Mouse (Mus musculus) intestine, embryonic 16.5 days (tissue): ENCODE measurements at regions not wholly inside any gene's neighbourhood (a gene's known extent, or its start where the extent isn't known, plus 50 kb on each side); places are given as distances from the start of the nearest gene placed in this dataset.
A peak's percentile ranks its signal among the peaks of the same experiment; 100 is the strongest.

Source experiments
- ATAC-seq: fragments of 200-750 bp; cut with Nextera tagmentation; 2 replicates; pipeline ENCODE4 v1.8.0; 2017; ENCODE audit warnings: moderate TSS enrichment, moderate library complexity
- H3K27ac ChIP-seq: fragments of 300-500 bp; sonication (generic); 2 replicates; pipeline ENCODE4 v1.5.1; 2014; ENCODE audit warnings: mild to moderate bottlenecking, low read length
- H3K27me3 ChIP-seq: fragments of 300-500 bp; sonication (generic); replicated peaks from 2 replicates; pipeline ENCODE4 v1.6.1; 2014; ENCODE audit warnings: low read length, control low read depth, mixed read lengths; ENCODE audit not compliant: control insufficient read depth, insufficient read depth
- H3K36me3 ChIP-seq: fragments of 300-500 bp; sonication (generic); 2 replicates; pipeline ENCODE4 v1.6.1; 2014; ENCODE audit warnings: low read length, control low read depth; ENCODE audit not compliant: control insufficient read depth, insufficient read depth
- H3K4me1 ChIP-seq: fragments of 300-500 bp; sonication (generic); 2 replicates; pipeline ENCODE4 v1.6.1; 2014; ENCODE audit warnings: low read length, control low read depth, mixed read lengths; ENCODE audit not compliant: control insufficient read depth, insufficient read depth
- H3K4me2 ChIP-seq: fragments of 300-500 bp; sonication (generic); 2 replicates; pipeline ENCODE4 v1.6.1; 2014; ENCODE audit warnings: low read depth, low read length, control low read depth
- H3K4me3 ChIP-seq: fragments of 300-500 bp; sonication (generic); 2 replicates; pipeline ENCODE4 v1.5.1; 2014; ENCODE audit warnings: mild to moderate bottlenecking, low read length
- H3K9ac ChIP-seq: fragments of 300-500 bp; sonication (generic); 2 replicates; pipeline ENCODE4 v1.6.1; 2014; ENCODE audit warnings: low read depth, low read length
- H3K9me3 ChIP-seq: fragments of 300-500 bp; sonication (generic); 2 replicates; pipeline ENCODE4 v1.6.1; 2016; ENCODE audit warnings: low read length, control low read depth; ENCODE audit not compliant: control insufficient read depth
- WGBS: fragments of 180-500 bp; shearing (Covaris S2); extraction: QIAGEN DNeasy Blood & Tissue Kit; methylation state at CpG from one replicate; pipeline ENCODE4 v1.1.7; 2014; 5-methylcytosine and 5-hydroxymethylcytosine counted together

DNA sequence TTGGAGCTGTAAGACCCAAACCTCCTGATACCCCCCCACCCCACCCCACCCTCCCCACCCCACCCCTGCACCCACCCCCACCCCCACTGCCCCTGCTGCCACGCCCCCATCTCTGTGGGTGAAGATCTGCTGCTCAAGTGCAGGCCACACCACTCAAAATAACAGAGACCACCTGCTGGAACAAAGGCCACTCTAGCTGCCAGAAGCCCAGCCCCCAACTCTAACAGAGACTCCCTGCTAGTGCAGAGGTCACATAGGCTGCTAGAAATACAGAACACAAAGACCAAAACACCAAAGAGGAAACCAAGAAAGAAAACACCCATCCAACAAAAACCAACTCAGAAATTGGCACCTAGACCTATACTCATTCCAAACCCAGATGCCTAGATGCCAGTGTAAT lies 58.9 kb downstream of the Olfr267 start:
- Histone ChIP-seq H3K36me3 (no peaks in the 10 kb centered on the region), H3K9me3 (no peaks in the 10 kb centered on the region), H3K4me3 (no peak overlapping the region), H3K4me2 (no peak overlapping the region), H3K9ac (no peak overlapping the region), H3K27ac (no peak overlapping the region), H3K27me3 (no peaks in the 10 kb centered on the region), H3K4me1 (no peaks in the 10 kb centered on the region)
- ATAC-seq = no peak
- WGBS = 10% methylated on average over 1 of the region's 1 CpGs

DNA sequence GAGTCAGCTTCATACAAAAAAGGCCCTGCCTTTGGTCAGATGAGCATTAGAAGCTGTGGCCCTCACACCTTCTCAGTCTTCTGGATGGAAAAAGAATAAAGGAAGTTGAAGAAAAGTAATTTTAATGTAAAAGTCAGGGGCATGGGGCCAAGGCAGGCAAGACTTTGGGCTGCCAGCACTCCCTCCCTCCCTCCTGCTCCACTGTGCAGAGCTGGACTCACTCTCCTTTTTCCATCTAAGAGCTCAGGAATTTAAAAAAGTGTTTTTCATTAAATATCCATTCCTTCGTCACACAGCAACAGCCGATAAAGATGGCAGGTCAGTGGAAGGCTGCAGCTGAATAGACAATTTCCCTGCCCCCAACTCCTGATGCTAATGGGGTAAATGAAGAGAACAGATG lies 61.1 kb downstream of the Olfr267 start:
- Histone ChIP-seq H3K4me2 (no peak overlapping the region), H3K9ac (no peak overlapping the region), H3K36me3 (no peaks in the 10 kb centered on the region), H3K9me3 (no peaks in the 10 kb centered on the region), H3K4me1 (peaks cover 7% of the 10 kb centered on the region; the same call in 1 of the 2 replicates), H3K4me3 (no peak overlapping the region), H3K27me3 (no peaks in the 10 kb centered on the region), H3K27ac (no peak overlapping the region)
- no peak for ATAC-seq
- 66% methylated on average over 2 of the region's 2 CpGs for WGBS

- Histone ChIP-seq H3K4me1 (peaks cover 7% of the 10 kb centered on the region; the same call in 1 of the 2 replicates), H3K36me3 (no peaks in the 10 kb centered on the region), H3K4me2 (0 out of 2 replicates have a peak overlapping the region, but pooled peaks have one; percentile 14), H3K9me3 (no peaks in the 10 kb centered on the region), H3K4me3 (no peak overlapping the region), H3K27me3 (no peaks in the 10 kb centered on the region), H3K9ac (no peak overlapping the region), H3K27ac (peak overlapping the region; percentile 55)
- ATAC-seq = peak; percentile 95
- 27% methylated on average over 9 of the region's 9 CpGs for WGBS
Observed at GRCm38 (mm10) chr4:58722772-58723171, 64.7 kb downstream of the Olfr267 start.

DNA sequence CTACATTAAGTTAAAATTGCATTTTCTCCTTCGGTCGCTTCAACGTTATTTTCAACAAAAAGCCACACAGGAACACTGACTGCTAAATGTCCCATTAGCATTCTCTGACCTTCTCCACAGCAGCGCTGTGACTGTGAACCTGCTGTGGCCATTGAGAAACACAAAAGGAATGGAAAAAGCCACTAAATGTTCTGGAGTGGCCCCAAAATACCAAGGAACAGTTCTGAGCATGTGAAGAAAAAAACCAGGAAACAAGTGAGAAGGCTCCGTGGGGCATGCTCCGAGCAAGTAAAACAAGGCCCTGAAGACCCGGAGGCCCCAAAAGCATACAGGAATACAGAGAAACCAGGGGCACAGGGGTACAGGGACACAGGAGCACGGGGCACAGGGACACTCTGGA lies 66.8 kb downstream of the Olfr267 start:
- ATAC-seq = no peak
- WGBS = 80% methylated on average over 8 of the region's 8 CpGs

DNA sequence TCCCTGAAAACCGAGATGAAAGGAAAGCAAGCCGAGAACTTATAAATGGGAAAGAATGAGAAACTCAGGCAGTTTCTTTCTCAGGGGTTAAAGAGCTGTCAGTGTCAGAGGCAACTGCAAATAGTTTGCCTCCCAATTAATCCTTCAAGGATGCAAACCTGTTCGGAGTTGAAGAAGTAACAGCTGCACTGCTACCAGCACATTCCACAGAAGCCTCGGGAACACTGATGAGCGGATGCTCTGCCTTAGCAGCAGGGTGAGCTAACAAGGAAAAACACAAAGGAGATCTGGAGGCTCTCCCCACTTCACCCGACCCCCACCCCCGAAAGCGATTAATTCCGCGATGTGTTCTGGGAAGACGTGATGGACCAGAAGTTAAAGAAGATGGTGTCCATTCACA lies 71.1 kb downstream of the Olfr267 start:
- no peak overlapping the region for H3K9ac ChIP-seq
- H3K4me2 ChIP-seq = no peak overlapping the region
- no peaks in the 10 kb centered on the region for H3K36me3 ChIP-seq
- no peak for ATAC-seq
- H3K27ac ChIP-seq = no peak overlapping the region
- H3K27me3 ChIP-seq = no peaks in the 10 kb centered on the region
- WGBS = 57% methylated on average over 11 of the region's 11 CpGs
- peaks cover 6% of the 10 kb centered on the region; the same call in 1 of the 2 replicates for H3K4me1 ChIP-seq
- no peak overlapping the region for H3K4me3 ChIP-seq
- H3K9me3 ChIP-seq = no peaks in the 10 kb centered on the region

More for the DNA sequence above, 66.8 kb downstream of the Olfr267 start:
- H3K9me3 ChIP-seq = no peaks in the 10 kb centered on the region
- no peaks in the 10 kb centered on the region for H3K27me3 ChIP-seq
- no peak overlapping the region for H3K27ac ChIP-seq
- H3K4me2 ChIP-seq = no peak overlapping the region
- peaks cover 7% of the 10 kb centered on the region; the same call in 1 of the 2 replicates for H3K4me1 ChIP-seq
- H3K9ac ChIP-seq = no peak overlapping the region
- no peak overlapping the region for H3K4me3 ChIP-seq
- H3K36me3 ChIP-seq = no peaks in the 10 kb centered on the region

DNA sequence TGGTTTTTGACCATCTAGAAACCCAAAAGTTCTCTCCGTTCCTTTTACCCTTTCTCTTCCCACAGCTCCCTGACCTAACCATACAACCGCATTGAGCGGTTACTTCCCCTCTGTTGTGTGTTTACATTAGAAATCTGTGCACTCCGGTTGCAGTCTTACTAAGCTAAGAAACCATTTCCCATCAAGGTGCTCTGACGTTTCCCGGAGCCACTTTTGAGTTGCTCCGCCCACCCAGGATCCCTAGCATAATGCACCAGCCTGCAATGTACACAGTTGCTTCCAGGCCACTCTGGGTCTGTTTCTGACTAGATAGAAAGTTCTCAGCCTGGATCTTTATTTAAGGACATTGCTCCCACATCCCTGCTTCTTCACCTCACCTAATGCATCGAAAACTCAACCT lies 71.7 kb downstream of the Olfr267 start:
- Histone ChIP-seq H3K4me2 (no peak overlapping the region), H3K4me1 (peaks cover 6% of the 10 kb centered on the region; the same call in 1 of the 2 replicates), H3K9ac (no peak overlapping the region), H3K27ac (no peak overlapping the region), H3K9me3 (no peaks in the 10 kb centered on the region), H3K27me3 (no peaks in the 10 kb centered on the region), H3K4me3 (no peak overlapping the region), H3K36me3 (no peaks in the 10 kb centered on the region)
- ATAC-seq = no peak
- WGBS = 64% methylated on average over 8 of the region's 8 CpGs

DNA sequence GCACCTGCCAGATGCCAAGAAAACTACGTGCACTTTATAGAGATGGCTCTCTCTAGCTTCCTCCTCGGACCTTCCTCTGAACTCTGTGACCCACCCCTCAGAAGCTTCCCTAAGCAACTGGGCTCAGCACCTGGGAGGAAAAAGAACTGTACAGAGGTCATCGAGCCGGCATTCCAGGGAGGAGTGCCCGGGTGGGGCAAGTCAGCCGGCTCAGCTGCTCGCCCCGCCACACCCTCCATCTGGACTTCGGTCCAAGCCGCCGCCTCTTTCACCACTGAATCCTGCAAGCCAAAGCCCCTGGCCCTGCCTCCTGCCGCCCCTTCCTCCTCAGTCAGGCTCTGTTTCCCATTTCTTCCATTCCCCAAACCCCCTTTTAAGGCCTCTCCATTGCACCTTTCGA lies 73.3 kb downstream of the Olfr267 start:
- Histone ChIP-seq H3K4me1 (peaks cover 6% of the 10 kb centered on the region; the same call in 1 of the 2 replicates), H3K4me2 (peak overlapping the region; percentile 5; the same call in 1 of the 2 replicates), H3K9me3 (no peaks in the 10 kb centered on the region), H3K4me3 (no peak overlapping the region), H3K27me3 (no peaks in the 10 kb centered on the region), H3K27ac (peak overlapping the region; percentile 15; the same call in 1 of the 2 replicates), H3K36me3 (no peaks in the 10 kb centered on the region), H3K9ac (no peak overlapping the region)
- 31% methylated on average over 13 of the region's 13 CpGs for WGBS
- ATAC-seq = peak; percentile 96

DNA sequence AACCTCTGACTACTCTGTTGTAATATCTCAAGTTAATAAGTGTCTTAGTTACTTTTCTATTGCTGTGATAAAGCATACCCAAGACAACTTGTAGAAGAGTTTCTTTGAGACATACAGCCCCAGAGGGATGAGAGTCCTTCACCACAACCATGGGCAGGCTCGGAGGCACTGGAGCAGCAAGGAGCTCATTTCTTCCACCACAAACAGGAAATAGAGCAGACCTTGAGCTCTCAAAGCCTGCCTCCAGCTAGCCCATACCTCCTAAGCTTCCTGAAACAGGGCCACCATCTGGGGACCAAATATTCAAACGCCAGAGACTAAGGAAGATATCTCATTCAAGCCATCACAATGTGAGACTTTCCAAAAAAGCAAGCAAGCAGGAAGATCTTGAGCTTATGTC lies 74.6 kb downstream of the Olfr267 start:
- peaks cover 6% of the 10 kb centered on the region; the same call in 1 of the 2 replicates for H3K4me1 ChIP-seq
- no peak overlapping the region for H3K4me2 ChIP-seq
- H3K27me3 ChIP-seq = no peaks in the 10 kb centered on the region
- no peak overlapping the region for H3K27ac ChIP-seq
- no peaks in the 10 kb centered on the region for H3K36me3 ChIP-seq
- no peaks in the 10 kb centered on the region for H3K9me3 ChIP-seq
- H3K4me3 ChIP-seq = no peak overlapping the region
- no peak overlapping the region for H3K9ac ChIP-seq
- WGBS = 67% methylated on average over 2 of the region's 2 CpGs
- ATAC-seq = no peak

- Histone ChIP-seq H3K4me1 (peaks cover 6% of the 10 kb centered on the region; the same call in 1 of the 2 replicates), H3K27ac (no peak overlapping the region), H3K4me3 (no peak overlapping the region), H3K9ac (no peak overlapping the region), H3K4me2 (no peak overlapping the region), H3K36me3 (no peaks in the 10 kb centered on the region), H3K9me3 (no peaks in the 10 kb centered on the region), H3K27me3 (no peaks in the 10 kb centered on the region)
- WGBS = 81% methylated on average over 10 of the region's 10 CpGs
- ATAC-seq = no peak
Observed at GRCm38 (mm10) chr4:58712166-58712565, 75.3 kb downstream of the Olfr267 start.

DNA sequence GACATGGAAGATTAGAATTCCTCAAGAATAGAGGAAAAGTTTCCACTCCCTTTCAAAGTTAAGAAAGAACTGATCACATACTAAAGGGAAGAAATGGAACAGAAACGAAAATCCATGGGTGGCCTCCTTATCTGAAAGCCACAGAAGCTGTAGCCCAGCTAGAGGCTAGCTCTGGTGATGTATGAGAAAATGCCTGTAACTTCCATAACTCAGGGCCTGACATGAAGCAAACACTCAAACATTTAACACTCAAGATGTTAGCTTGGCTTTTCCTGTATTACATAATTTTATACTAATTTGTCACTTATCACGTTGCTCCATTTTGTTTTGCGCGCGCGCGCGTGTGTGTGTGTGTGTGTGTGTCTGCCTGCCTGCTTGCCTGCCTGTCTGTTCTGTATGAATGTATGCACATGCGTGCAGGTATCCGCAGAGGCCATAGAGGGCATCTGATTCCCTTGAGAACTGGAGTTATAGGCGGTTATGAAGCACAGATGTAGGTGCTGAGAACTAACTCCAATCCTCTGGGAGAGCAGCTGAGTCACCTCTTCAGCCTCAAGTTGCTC lies 88.2 kb downstream of the Olfr267 start:
- Histone ChIP-seq H3K9me3 (no peaks in the 10 kb centered on the region), H3K4me1 (0 out of 2 replicates have a peak, but pooled peaks cover 2% of the 10 kb centered on the region), H3K36me3 (no peaks in the 10 kb centered on the region), H3K27me3 (no peaks in the 10 kb centered on the region), H3K9ac (no peak overlapping the region), H3K4me3 (no peak overlapping the region), H3K4me2 (no peak overlapping the region), H3K27ac (no peak overlapping the region)
- ATAC-seq = no peak
- 85% methylated on average over 11 of the region's 11 CpGs for WGBS
